Comparison of ENCODE assay signal across 28 mouse cellular contexts in genomic region chr14:79740515-79740914, GRCm38 (mm10). TPM values are rescaled to one million over a fixed set of nuclear protein-coding genes. Genes with fewer than 3 reads are reported as not detected.
DNase-seq lines count a peak whose midpoint lies in the region; ATAC-seq lines count a peak whose summit lies in the region.
"Had no signal": no experiment of that assay in that cellular context is flagged by ENCODE, and none has a peak within 500 bp of the region (broad histone marks: within the 10 kb centered on the region; RNA-seq: fewer than 3 reads in every experiment).

No protein-coding gene starts in this region.

- H3K4me1 ChIP-seq in limb, embryonic 11.5 days (ENCODE audit: control insufficient read depth, insufficient read depth, low read length) = peaks cover 5% of the 10 kb centered on the region; the same call in 1 of the 2 replicates
- peaks cover 24% of the 10 kb centered on the region for H3K4me1 ChIP-seq in limb, embryonic 10.5 days
- H3K4me1 ChIP-seq: embryonic facial prominence, embryonic 13.5 days; embryonic facial prominence, embryonic 15.5 days had no signal

- no peaks in the 10 kb centered on the region for H3K9me3 ChIP-seq in limb, embryonic 11.5 days (ENCODE audit: control insufficient read depth, low read length)
- H3K9me3 ChIP-seq in limb, embryonic 10.5 days (replicated peaks) = no peaks in the 10 kb centered on the region
- H3K9me3 ChIP-seq: embryonic facial prominence, embryonic 13.5 days; embryonic facial prominence, embryonic 15.5 days; forebrain, embryonic 10.5 days; forebrain, embryonic 12.5 days; G1E had no signal

- H3K4me3 ChIP-seq in limb, embryonic 11.5 days (ENCODE audit: low read depth, low read length) = no peak overlapping the region
- no peak overlapping the region for H3K4me3 ChIP-seq in limb, embryonic 10.5 days
- H3K4me3 ChIP-seq: embryonic facial prominence, embryonic 13.5 days; embryonic facial prominence, embryonic 15.5 days; erythroblast, embryonic 14.5 days; forebrain, embryonic 10.5 days; forebrain, embryonic 12.5 days had no signal

- WGBS in limb, embryonic 11.5 days = 28% methylated on average over 3 of the region's 3 CpGs
- 60% methylated on average over 3 of the region's 3 CpGs for WGBS in limb, embryonic 10.5 days

- DNase-seq in limb, embryonic 11.5 days (ENCODE audit: low spot score) = peak; percentile 30
- DNase-seq in limb, embryonic 10.5 days (ENCODE audit: low spot score) = no peak
- peak; percentile 14 for DNase-seq in hindlimb bud, embryonic 11.5 days (ENCODE audit: extremely low spot score, low read depth, low spot score)
- DNase-seq in thymus, adult 18-20 months = no peak
- DNase-seq in ovary, postnatal 10 days (ENCODE audit: low spot score) = no peak
- DNase-seq: adrenal gland, adult 8-10 months; adrenal gland, postnatal 14 days; adrenal gland, postnatal 36 days; B cell, adult 2 months; cerebellum, adult 11 months; cerebellum, adult 18-20 months; cerebellum, adult 8-10 months; cerebellum, adult 9-11 months; cerebellum, postnatal 14 days; cerebellum, postnatal 36 days; embryo, embryonic 11 days had no signal

- H3K36me3 ChIP-seq in limb, embryonic 11.5 days (ENCODE audit: control insufficient read depth, insufficient read depth, low read length) = no peaks in the 10 kb centered on the region
- H3K36me3 ChIP-seq in limb, embryonic 10.5 days = no peaks in the 10 kb centered on the region
- H3K36me3 ChIP-seq: embryonic facial prominence, embryonic 13.5 days; embryonic facial prominence, embryonic 15.5 days; forebrain, embryonic 10.5 days; forebrain, embryonic 12.5 days; G1E had no signal

- H3K4me2 ChIP-seq in limb, embryonic 11.5 days (ENCODE audit: low read depth, severe bottlenecking) = no peak overlapping the region
- H3K4me2 ChIP-seq: embryonic facial prominence, embryonic 13.5 days; embryonic facial prominence, embryonic 15.5 days; forebrain, embryonic 12.5 days had no signal

- no peak overlapping the region for H3K27ac ChIP-seq in limb, embryonic 11.5 days (replicated peaks; ENCODE audit: low read depth, low read length)
- no peak overlapping the region for H3K27ac ChIP-seq in limb, embryonic 10.5 days
- H3K27ac ChIP-seq: embryonic facial prominence, embryonic 13.5 days; embryonic facial prominence, embryonic 15.5 days; forebrain, embryonic 10.5 days; forebrain, embryonic 12.5 days had no signal

- no peak overlapping the region for H3K9ac ChIP-seq in limb, embryonic 11.5 days (ENCODE audit: low read length)
- H3K9ac ChIP-seq: embryonic facial prominence, embryonic 13.5 days; embryonic facial prominence, embryonic 15.5 days; forebrain, embryonic 12.5 days had no signal

- no peaks in the 10 kb centered on the region for H3K27me3 ChIP-seq in limb, embryonic 11.5 days (ENCODE audit: control insufficient read depth, insufficient read depth, low read length)
- H3K27me3 ChIP-seq in limb, embryonic 10.5 days (ENCODE audit: low read depth, poor library complexity, severe bottlenecking) = no peaks in the 10 kb centered on the region
- H3K27me3 ChIP-seq: CH12.LX; embryonic facial prominence, embryonic 13.5 days; embryonic facial prominence, embryonic 15.5 days; forebrain, embryonic 12.5 days had no signal

- peak; percentile 70; the same call in 1 of the 2 replicates for ATAC-seq in limb, embryonic 11.5 days (ENCODE audit: insufficient number of reproducible peaks, low FRiP score, low TSS enrichment, low read depth)
- ATAC-seq: activated CD4-positive, CD25-positive, alpha-beta regulatory T cell, adult 4 months; CD4-positive, CD25-positive, alpha-beta regulatory T cell, adult 4 months; forebrain, embryonic 14.5 days; forebrain, embryonic 16.5 days; Patski had no signal

RNA-seq across cellular contexts. Expression of gene Pcdh8, which starts 30.6 kb away (rescaled TPM):
- polyA plus RNA-seq in limb, embryonic 11.5 days (2014; fragmentation: Nextera tagmentation; extraction: Ambion mirVana) = 3.5 and 4.6 TPM in 2 replicates
- polyA plus RNA-seq in limb, embryonic 10.5 days (2016; fragmentation: Nextera tagmentation; extraction: Ambion mirVana) = 0.93 and 3.4 TPM in 2 replicates
- polyA plus RNA-seq: activated CD4-positive, CD25-positive, alpha-beta regulatory T cell, adult 4 months; CD4-positive, CD25-positive, alpha-beta regulatory T cell, adult 4 months; erythroblast, embryonic 14.5 days; G1E had no signal

Comparison
In these comparisons a context has a peak if more than half of its experiments do, and no peak if none do; other contexts are left out.
1. DNase-seq: peak in limb, embryonic 11.5 days (single experiment) and hindlimb bud, embryonic 11.5 days (single experiment); none in limb, embryonic 10.5 days (single experiment), thymus, adult 18-20 months (0 of 2) and ovary, postnatal 10 days (single experiment).